Mouse (Mus musculus): ENCODE results near the gene Ago3. TPM values are rescaled to one million over a fixed set of nuclear protein-coding genes. Genes with fewer than 3 reads are reported as not detected.

The Ago3 gene
- 17.2 and 17.6 TPM in 2 replicates for polyA plus RNA-seq (2015; fragmentation: Nextera tagmentation; extraction: Ambion mirVana)

GRCm38 (mm10) chr4:126429347-126430079 lies at the start of gene Ago3:
Gene Ago3 (minus strand): TSS chr4:126429556.
- Histone ChIP-seq H3K27me3 (no peaks in the 10 kb centered on the region), H3K27ac (peak within 1 kb of the TSS; percentile 83), H3K9ac (peak within 1 kb of the TSS; percentile 93), H3K9me3 (replicated peaks) (no peaks in the 10 kb centered on the region), H3K4me3 (peak within 1 kb of the TSS; percentile 95), H3K4me1 (peaks cover 13% of the 10 kb centered on the region), H3K36me3 (ENCODE audit: poor library complexity, severe bottlenecking) (peaks cover 1% of the 10 kb centered on the region; the same call in 1 of the 2 replicates), H3K4me2 (peak within 1 kb of the TSS; percentile 83)
- WGBS, result under 1% methylated on average over 64 of the region's 65 CpGs
- peak; percentile 97 for ATAC-seq

- H3K9ac ChIP-seq, result no peak overlapping the region
- H3K27ac ChIP-seq, result no peak overlapping the region
- no peaks in the 10 kb centered on the region for H3K9me3 ChIP-seq (replicated peaks)
- no peaks in the 10 kb centered on the region for H3K36me3 ChIP-seq (ENCODE audit: poor library complexity, severe bottlenecking)
- H3K27me3 ChIP-seq, result no peaks in the 10 kb centered on the region
- H3K4me1 ChIP-seq, result peaks cover 9% of the 10 kb centered on the region
- H3K4me3 ChIP-seq, result no peak overlapping the region
- WGBS, result 53% methylated on average over 5 of the region's 5 CpGs
- ATAC-seq, result no peak
- no peak overlapping the region for H3K4me2 ChIP-seq
Observed at GRCm38 (mm10) chr4:126473031-126473430, 43.7 kb upstream of the Ago3 start.

DNA sequence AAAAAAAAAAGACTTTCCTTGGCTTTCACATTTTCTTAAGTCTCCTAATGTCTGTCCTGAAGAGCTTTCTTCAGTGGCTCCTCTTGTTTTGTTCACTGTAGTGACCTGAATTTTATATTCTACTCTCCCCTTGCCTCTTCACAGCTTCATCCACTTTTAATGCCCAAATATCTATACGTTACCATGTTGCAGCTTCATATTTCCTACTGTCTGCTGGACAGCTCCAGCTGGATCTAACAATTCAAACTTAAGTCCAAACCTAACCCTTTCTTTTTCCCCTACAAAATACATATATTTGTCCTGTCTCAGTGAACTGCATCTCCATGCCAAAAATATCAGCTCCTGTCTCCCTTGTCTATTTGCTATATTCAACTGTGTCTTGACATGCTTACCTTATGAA lies 40.0 kb upstream of the Ago3 start:
- no peak overlapping the region; the same call in 1 of the 2 replicates for H3K27ac ChIP-seq

DNA sequence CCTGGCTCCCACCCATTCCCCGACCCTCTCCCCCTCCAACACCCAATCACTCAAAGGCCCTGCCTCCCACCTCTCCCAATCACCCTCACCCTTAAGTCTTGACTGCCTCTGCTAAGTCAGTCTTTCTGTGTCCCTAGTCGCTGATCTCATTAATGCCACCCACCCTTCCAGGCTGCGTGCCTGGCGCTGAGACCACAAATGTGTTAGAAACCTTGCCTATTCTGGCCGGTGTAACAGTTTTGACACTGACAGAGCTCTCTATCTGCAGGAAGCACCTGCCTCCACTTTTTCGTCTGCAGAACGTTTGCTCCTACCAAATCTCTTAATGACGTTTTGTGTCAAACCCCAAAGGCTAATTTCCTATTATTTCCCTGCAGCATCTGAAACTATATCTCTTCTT lies 39.6 kb upstream of the Ago3 start:
- Histone ChIP-seq H3K36me3 (ENCODE audit: poor library complexity, severe bottlenecking) (no peaks in the 10 kb centered on the region), H3K4me3 (peak overlapping the region; percentile 93), H3K4me1 (peaks cover 46% of the 10 kb centered on the region), H3K4me2 (peak overlapping the region; percentile 77), H3K27me3 (no peaks in the 10 kb centered on the region), H3K9me3 (replicated peaks) (no peaks in the 10 kb centered on the region), H3K9ac (peak overlapping the region; percentile 97), H3K27ac (peak overlapping the region; percentile 98)
- WGBS, result 8% methylated on average over 8 of the region's 8 CpGs
- ATAC-seq, result no peak

More for the DNA sequence above, 40.0 kb upstream of the Ago3 start:
- 71% methylated on average over 1 of the region's 1 CpGs for WGBS
- Histone ChIP-seq H3K36me3 (ENCODE audit: poor library complexity, severe bottlenecking) (no peaks in the 10 kb centered on the region), H3K4me1 (peaks cover 42% of the 10 kb centered on the region), H3K9ac (no peak overlapping the region; the same call in 1 of the 2 replicates), H3K27me3 (no peaks in the 10 kb centered on the region), H3K4me2 (peak overlapping the region; percentile 77; the same call in 1 of the 2 replicates), H3K4me3 (no peak overlapping the region), H3K9me3 (replicated peaks) (no peaks in the 10 kb centered on the region)
- no peak for ATAC-seq

DNA sequence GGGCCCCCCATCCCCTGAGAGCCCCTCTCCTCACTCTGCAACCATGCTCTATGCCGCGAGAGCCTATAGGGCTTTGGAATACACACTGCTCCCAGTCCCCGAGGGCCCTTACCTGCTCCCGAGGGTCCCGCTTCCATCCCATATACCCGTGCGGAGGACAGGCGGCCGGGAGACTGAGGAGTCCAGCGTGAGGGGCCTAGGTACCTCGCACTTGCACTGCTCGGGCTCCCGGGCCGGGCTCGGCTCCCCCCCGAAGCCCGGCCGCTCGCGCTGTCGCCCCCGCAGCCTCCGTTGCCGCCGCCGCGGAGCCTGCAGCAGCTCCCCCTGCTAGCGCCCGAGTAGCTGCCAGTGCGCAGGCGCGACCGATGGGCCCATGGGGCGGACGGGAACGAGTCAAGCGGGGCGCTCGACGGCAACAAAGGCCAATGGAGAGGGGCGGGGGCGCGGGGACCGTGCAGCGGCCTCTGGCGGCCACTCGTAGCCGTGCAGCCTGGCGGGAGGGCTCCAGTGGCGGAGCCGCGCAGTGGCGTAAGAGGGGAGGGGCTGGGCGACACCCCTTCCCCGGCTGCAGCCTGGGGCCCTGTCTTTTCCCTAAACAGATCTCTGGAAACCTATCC lies 39.0 kb upstream of the Ago3 start, which contains the start of gene Ago1:
Gene Ago1, minus strand, starts transcription at position 299 of the 617 bp plus-strand sequence.
- H3K27ac ChIP-seq, result peak within 1 kb of the TSS; percentile 98
- no peaks in the 10 kb centered on the region for H3K36me3 ChIP-seq (ENCODE audit: poor library complexity, severe bottlenecking)
- peak within 1 kb of the TSS; percentile 93 for H3K4me3 ChIP-seq
- under 1% methylated on average over 40 of the region's 55 CpGs for WGBS
- ATAC-seq, result peak; percentile 85
- H3K9me3 ChIP-seq (replicated peaks), result no peaks in the 10 kb centered on the region
- H3K4me1 ChIP-seq, result peaks cover 52% of the 10 kb centered on the region
- H3K4me2 ChIP-seq, result peak within 1 kb of the TSS; percentile 77
- H3K27me3 ChIP-seq, result no peaks in the 10 kb centered on the region
- peak within 1 kb of the TSS; percentile 97 for H3K9ac ChIP-seq

- peak; percentile 63 for ATAC-seq
- Histone ChIP-seq H3K9ac (peak overlapping the region; percentile 97), H3K27me3 (no peaks in the 10 kb centered on the region), H3K27ac (peak overlapping the region; percentile 98), H3K4me3 (peak overlapping the region; percentile 93), H3K36me3 (ENCODE audit: poor library complexity, severe bottlenecking) (no peaks in the 10 kb centered on the region), H3K9me3 (replicated peaks) (no peaks in the 10 kb centered on the region), H3K4me1 (peaks cover 54% of the 10 kb centered on the region), H3K4me2 (peak overlapping the region; percentile 77)
- under 1% methylated on average over 24 of the region's 25 CpGs for WGBS
Observed at GRCm38 (mm10) chr4:126467721-126468284, 38.4 kb upstream of the Ago3 start.

GRCm38 (mm10) chr4:126466251-126466750 lies 36.9 kb upstream of the Ago3 start:
- H3K36me3 ChIP-seq (ENCODE audit: poor library complexity, severe bottlenecking), result no peaks in the 10 kb centered on the region
- peak overlapping the region; percentile 77 for H3K4me2 ChIP-seq
- WGBS, result 7% methylated on average over 8 of the region's 8 CpGs
- peak overlapping the region; percentile 93 for H3K4me3 ChIP-seq
- peak overlapping the region; percentile 61 for H3K9ac ChIP-seq
- no peak for ATAC-seq
- peaks cover 69% of the 10 kb centered on the region for H3K4me1 ChIP-seq
- peak overlapping the region; percentile 98 for H3K27ac ChIP-seq
- no peaks in the 10 kb centered on the region for H3K9me3 ChIP-seq (replicated peaks)
- H3K27me3 ChIP-seq, result no peaks in the 10 kb centered on the region

DNA sequence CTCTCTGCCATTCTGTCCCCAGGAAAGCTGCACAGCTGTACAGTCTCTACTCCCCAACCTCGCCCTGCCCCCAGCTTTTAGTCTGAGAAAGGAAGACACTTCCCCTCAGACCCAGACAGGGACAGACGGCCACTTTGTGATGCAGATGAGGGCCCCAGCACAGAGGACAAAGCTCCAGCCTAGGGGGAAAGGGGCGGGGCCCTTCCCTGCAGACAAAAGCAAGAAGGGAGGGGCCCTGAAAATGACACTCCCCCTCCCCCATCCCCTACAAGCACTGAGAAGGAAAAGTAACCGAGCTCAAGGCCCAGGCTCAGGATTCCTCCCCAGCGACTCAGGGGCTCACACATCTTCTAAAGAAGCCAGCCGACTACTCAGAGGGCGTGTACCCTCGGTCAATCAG lies 36.5 kb upstream of the Ago3 start:
- H3K9me3 ChIP-seq (replicated peaks), result no peaks in the 10 kb centered on the region
- under 1% methylated on average over 8 of the region's 8 CpGs for WGBS

GRCm38 (mm10) chr4:126464892-126465235 lies 35.5 kb upstream of the Ago3 start:
- H3K9me3 ChIP-seq (replicated peaks), result no peaks in the 10 kb centered on the region
- H3K27me3 ChIP-seq, result no peaks in the 10 kb centered on the region
- H3K4me2 ChIP-seq, result peak overlapping the region; percentile 77
- ATAC-seq, result no peak
- H3K4me1 ChIP-seq, result peaks cover 69% of the 10 kb centered on the region
- peak overlapping the region; percentile 98 for H3K27ac ChIP-seq
- peak overlapping the region; percentile 93 for H3K4me3 ChIP-seq
- WGBS, result 0% methylated on average over 2 of the region's 2 CpGs
- H3K9ac ChIP-seq, result peak overlapping the region; percentile 61
- H3K36me3 ChIP-seq (ENCODE audit: poor library complexity, severe bottlenecking), result peaks cover 13% of the 10 kb centered on the region

More for the DNA sequence above, 36.5 kb upstream of the Ago3 start:
- peak overlapping the region; percentile 93 for H3K4me3 ChIP-seq
- H3K36me3 ChIP-seq (ENCODE audit: poor library complexity, severe bottlenecking), result peaks cover 3% of the 10 kb centered on the region
- H3K9ac ChIP-seq, result peak overlapping the region; percentile 61
- no peaks in the 10 kb centered on the region for H3K27me3 ChIP-seq
- H3K27ac ChIP-seq, result peak overlapping the region; percentile 98
- H3K4me1 ChIP-seq, result peaks cover 69% of the 10 kb centered on the region
- peak; percentile 61 for ATAC-seq
- H3K4me2 ChIP-seq, result peak overlapping the region; percentile 77

DNA sequence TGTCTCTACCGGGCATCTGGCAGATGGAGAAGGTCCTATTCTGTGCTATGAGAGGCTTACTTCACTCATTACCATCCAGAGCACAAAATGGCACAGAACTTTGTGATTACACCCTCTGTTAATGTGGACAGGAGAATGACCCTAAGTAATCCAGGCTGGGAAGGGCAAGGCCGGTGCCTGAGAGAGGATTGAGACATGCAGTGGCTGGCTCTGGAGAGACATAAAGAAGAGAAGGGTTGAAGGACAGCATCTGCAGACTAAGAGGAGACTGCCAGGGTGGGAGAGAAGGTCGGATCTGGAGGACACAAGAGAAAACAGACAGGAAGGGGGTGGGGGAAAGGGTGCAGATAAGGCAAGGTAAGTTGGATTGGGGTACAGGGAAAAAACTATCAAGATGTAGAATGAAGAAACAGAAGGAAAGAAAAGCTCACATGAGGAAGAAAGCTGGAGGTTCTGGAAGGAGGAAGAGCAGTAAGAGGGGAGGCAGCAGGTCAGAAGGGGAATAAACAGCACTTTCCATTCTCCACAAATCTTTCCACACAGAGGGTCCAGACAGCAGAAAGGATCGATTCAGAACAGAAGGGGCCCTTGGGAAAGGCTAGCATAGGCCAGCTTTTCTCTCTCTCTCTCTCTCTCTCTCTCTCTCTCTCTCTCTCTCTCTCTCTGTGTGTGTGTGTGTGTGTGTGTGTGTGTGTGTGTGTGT lies 35.0 kb upstream of the Ago3 start:
- ATAC-seq, result no peak
- Histone ChIP-seq H3K27ac (peak overlapping the region; percentile 98), H3K27me3 (no peaks in the 10 kb centered on the region), H3K9me3 (replicated peaks) (no peaks in the 10 kb centered on the region), H3K9ac (peak overlapping the region; percentile 61), H3K4me3 (peak overlapping the region; percentile 93), H3K4me1 (peaks cover 66% of the 10 kb centered on the region), H3K36me3 (ENCODE audit: poor library complexity, severe bottlenecking) (peaks cover 18% of the 10 kb centered on the region), H3K4me2 (peak overlapping the region; percentile 77)
- WGBS, result 10% methylated on average over 4 of the region's 4 CpGs

DNA sequence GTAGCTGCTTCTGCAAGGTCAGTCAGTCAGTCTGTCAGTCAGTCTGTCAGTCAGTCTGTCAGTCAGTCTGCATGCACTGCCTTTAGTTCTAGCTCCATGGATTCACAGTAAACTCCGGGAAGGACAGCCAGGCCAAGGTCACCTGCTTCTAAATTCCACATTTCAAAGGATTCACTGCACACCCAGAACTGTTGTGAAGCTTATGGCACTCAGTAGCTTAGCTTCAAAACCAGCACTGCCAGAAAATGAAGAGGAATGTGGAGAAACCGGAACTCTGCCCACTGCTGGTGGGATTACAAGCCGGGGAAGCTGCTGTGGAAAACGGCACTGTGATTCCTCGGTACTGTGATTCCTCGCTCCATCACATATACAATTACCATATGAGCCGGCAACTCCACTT lies 26.1 kb upstream of the Ago3 start:
- Histone ChIP-seq H3K9me3 (replicated peaks) (no peaks in the 10 kb centered on the region), H3K4me1 (no peaks in the 10 kb centered on the region), H3K4me3 (no peak overlapping the region), H3K4me2 (no peak overlapping the region), H3K9ac (no peak overlapping the region), H3K27ac (no peak overlapping the region), H3K36me3 (ENCODE audit: poor library complexity, severe bottlenecking) (peaks cover 99% of the 10 kb centered on the region), H3K27me3 (no peaks in the 10 kb centered on the region)
- ATAC-seq, result no peak
- 90% methylated on average over 7 of the region's 7 CpGs for WGBS
